Mouse (Mus musculus) olfactory bulb, adult 2 months (tissue): Measurements from ENCODE around the gene Olfr541. TPM values are rescaled to one million over a fixed set of nuclear protein-coding genes. Genes with fewer than 3 reads are reported as not detected.

Source experiments
- H3K27ac ChIP-seq: fragments of 200-500 bp; 2 replicates; pipeline ENCODE4 v1.5.1; 2012; ENCODE audit warnings: low read depth, low read length; ENCODE audit not compliant: insufficient read depth
- H3K4me1 ChIP-seq: fragments of 200-500 bp; 2 replicates; pipeline ENCODE4 v1.6.1; 2012; ENCODE audit warnings: low read length; ENCODE audit not compliant: control insufficient read depth, insufficient read depth
- H3K4me3 ChIP-seq: fragments of 200-500 bp; 2 replicates; pipeline ENCODE4 v1.5.1; 2012; ENCODE audit warnings: mild to moderate bottlenecking, low read depth, low read length, moderate library complexity; ENCODE audit not compliant: insufficient read depth
- CTCF ChIP-seq: fragments of 200-500 bp; IDR thresholded peaks from 2 replicates; pipeline ENCODE4 v1.5.1; 2012; ENCODE audit warnings: low read depth, mild to moderate bottlenecking, low read length, moderate library complexity; ENCODE audit not compliant: insufficient read depth
- POLR2A ChIP-seq: fragments of 200-500 bp; IDR thresholded peaks from 2 replicates; pipeline ENCODE4 v1.6.1; 2012; ENCODE audit warnings: mild to moderate bottlenecking, low read depth, low read length, moderate library complexity; ENCODE audit not compliant: insufficient read depth
- WGBS: fragments of 180-500 bp; shearing (Covaris S2); methylation state at CpG from one replicate; pipeline ENCODE4 v1.1.7; 2018; 5-methylcytosine and 5-hydroxymethylcytosine counted together
- polyA plus RNA-seq: library from polyadenylated mRNA; stranded (reverse); fragments of >200 nt; gene quantifications from 2 replicates; pipeline ENCODE4 v1.2.4, GENCODE M21; 2012; ENCODE audit warnings: low replicate concordance; ENCODE audit not compliant: missing spikeins, insufficient read depth, insufficient read length

The Olfr541 gene
- polyA plus RNA-seq, 1 experiment, result not detected

DNA sequence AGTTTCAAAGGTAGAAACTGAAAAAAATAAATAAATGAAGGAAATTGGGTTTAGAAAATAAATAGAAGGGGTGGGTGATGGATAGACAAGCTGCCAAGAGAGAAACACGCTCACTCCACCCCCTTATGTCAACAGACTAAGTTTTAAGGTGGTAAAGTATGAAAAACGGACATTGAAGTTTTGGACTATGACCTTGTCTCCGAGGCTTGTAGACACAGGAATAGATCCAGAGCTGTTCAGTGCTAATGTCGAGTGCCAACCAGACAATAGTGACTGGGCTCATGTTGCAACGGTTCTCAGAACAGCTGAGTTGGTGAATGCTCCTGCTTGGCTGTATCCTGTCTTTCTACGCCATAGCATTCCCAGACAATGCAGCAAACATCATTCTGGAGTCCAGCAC is 24.0 kb downstream of the Olfr541 start:
- Histone ChIP-seq H3K4me3 (no peak overlapping the region), H3K27ac (no peak overlapping the region), H3K4me1 (no peaks in the 10 kb centered on the region)
- TF ChIP-seq POLR2A (no peak), CTCF (no peak)
- 73% methylated on average over 6 of the region's 6 CpGs for WGBS

DNA sequence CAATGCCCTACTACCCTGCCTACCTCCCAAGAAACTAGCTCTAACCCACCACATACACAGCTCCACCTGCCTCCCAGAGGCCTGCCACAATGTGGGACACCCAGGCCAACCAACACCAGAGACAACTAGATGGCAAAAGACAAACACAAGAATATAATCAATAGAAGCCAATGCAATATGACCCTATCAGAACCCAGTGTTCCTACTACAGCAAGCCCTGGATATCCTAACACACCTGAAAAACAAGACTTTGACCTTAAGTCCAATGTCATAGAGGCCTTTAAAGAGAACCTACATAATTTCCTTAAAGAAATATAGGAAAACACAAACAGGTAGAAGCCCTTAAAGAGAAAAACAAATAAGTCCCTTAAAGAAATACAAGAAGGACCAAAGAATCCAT is 28.5 kb downstream of the Olfr541 start:
- no peak for TF ChIP-seq POLR2A
- no peak for TF ChIP-seq CTCF
- Histone ChIP-seq H3K4me3 (no peak overlapping the region), H3K27ac (no peak overlapping the region), H3K4me1 (no peaks in the 10 kb centered on the region)

DNA sequence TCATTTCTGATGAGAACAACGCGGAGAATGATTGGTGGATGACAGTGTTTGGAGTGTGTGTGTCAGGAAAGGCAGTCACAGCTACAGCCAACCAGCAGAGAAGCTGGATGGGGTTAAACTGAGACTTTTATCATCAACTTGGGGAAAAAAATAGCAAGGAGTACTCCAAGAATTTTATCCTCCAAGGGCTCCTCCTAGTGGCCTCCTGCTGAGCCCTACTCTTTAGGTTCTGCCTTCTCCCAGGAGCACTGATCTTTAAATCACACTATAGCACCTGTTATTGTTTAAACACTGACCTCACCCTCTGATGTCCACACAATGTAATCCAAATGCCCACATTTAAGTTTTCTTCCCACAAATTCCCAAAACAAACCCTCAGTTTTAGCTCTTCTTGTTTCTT is 36.1 kb downstream of the Olfr541 start:
- no peak overlapping the region for H3K27ac ChIP-seq
- WGBS, result 75% methylated on average over 2 of the region's 2 CpGs
- TF ChIP-seq POLR2A, result no peak
- no peak for TF ChIP-seq CTCF
- H3K4me1 ChIP-seq, result no peaks in the 10 kb centered on the region
- H3K4me3 ChIP-seq, result no peak overlapping the region

DNA sequence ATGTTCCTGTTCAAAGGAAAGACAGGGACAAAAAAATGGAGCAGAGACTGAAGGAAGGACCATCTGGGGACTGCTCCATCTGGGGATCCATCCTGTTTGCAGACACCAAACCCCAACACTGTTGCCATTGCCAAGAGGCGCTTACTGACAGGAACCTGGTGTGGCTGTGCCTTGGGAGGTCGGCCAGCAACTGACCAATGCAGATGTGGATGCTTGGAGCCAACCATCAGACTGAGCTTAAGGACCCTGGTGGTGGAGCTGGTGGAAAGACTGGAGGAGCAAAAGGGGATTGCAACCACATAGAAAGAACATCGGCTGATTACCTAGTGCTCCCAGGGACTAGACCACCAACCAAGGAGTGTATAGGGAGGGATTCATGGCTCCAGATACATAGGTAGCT is 50.3 kb downstream of the Olfr541 start:
- Histone ChIP-seq H3K27ac (no peak overlapping the region), H3K4me3 (no peak overlapping the region), H3K4me1 (no peaks in the 10 kb centered on the region)
- 91% methylated on average over 3 of the region's 3 CpGs for WGBS
- TF ChIP-seq POLR2A, result no peak
- TF ChIP-seq CTCF, result no peak

DNA sequence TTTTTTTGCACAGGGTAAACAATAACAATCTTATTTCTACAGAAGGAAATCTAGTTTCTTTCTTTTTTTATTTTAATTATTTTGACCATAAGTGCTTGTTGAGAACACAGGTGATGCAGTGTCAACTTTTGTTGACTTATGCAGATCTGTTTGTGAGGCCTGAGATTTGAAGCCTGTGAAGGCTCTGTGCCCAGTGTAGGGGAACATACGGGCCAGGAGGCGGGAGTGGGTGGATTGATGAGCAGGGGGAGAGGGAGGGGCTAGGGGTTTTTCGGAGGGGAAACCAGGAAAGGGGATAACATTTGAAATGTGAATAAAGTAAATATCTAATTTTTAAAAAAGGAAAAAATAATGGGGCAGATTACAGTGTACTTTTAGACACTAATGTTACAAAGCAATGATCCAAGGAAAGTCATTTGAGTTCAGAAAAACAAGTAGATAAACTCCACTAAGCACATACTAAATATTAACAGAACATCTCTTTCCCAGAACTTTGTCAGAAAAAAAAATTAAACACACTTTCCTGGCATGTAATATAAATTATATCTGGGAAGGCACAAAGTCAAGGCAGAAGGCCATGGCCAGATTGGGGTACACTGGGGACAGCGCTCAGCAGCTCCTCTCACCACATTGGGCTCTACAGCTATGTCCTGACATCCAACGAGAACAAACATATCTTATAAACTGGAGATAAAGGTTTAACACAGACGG is 51.2 kb downstream of the Olfr541 start:
- H3K4me3 ChIP-seq, result no peak overlapping the region
- WGBS, result 83% methylated on average over 6 of the region's 6 CpGs
- TF ChIP-seq CTCF, result no peak
- no peak for TF ChIP-seq POLR2A
- H3K4me1 ChIP-seq, result no peaks in the 10 kb centered on the region
- no peak overlapping the region for H3K27ac ChIP-seq

DNA sequence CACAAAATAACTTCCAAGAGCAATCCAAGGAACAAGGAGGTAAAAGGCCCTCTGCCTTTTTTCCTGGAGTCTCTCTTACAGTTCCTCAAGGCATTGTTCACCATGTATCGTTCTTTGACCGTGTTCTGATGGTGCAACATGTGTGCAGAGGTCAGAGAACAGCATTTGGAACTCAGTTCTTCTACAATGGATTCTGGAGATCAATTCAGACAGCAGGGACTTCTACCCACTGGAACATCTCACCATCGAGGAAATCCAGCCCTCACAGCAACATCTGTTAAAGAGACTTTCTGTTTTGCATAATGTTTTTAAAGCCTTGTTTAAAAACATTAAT is 51.7 kb downstream of the Olfr541 start:
- Histone ChIP-seq H3K4me3 (no peak overlapping the region), H3K4me1 (no peaks in the 10 kb centered on the region), H3K27ac (no peak overlapping the region)
- 88% methylated on average over 3 of the region's 3 CpGs for WGBS
- TF ChIP-seq POLR2A (no peak), CTCF (no peak)

DNA sequence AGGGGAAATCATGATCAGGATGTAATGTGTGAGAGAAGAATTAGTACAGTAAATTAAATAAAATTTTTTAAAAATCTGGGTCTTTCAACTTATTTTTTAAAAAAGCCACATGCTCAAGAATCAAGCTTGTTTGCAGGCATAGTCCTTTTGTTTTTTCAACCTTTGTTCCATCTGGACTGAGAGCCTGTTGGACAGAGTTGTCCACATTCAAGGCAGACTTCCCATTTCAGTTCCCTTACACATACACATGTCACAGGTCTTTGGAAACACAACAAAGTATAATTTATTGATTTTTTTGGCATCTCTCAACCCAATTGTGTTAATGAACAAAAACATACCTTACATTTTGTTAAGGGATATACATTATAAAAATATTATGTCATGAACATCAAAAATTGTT is 57.5 kb downstream of the Olfr541 start:
- TF ChIP-seq CTCF (no peak), POLR2A (no peak)
- no peak overlapping the region for H3K4me3 ChIP-seq
- H3K27ac ChIP-seq, result no peak overlapping the region
- H3K4me1 ChIP-seq, result no peaks in the 10 kb centered on the region

Other genes with a start within 250 kb of the Olfr541 start
- not detected in 2 replicates for gene Olfr533, start 233.9 kb upstream of the Olfr541 start, polyA plus RNA-seq
- not detected in 2 replicates for gene Olfr535, start 213.1 kb upstream of the Olfr541 start, polyA plus RNA-seq
- gene Olfr536, start 189.9 kb upstream of the Olfr541 start, polyA plus RNA-seq, result not detected in 2 replicates
- gene Olfr538, start 129.4 kb upstream of the Olfr541 start, polyA plus RNA-seq, result not detected in 2 replicates
- gene Olfr46, start 96.0 kb upstream of the Olfr541 start, polyA plus RNA-seq, result not detected in 2 replicates
- not detected in 2 replicates for gene Olfr61, start 68.3 kb upstream of the Olfr541 start, polyA plus RNA-seq
- gene Olfr53, start 50.8 kb upstream of the Olfr541 start, polyA plus RNA-seq, result not detected in 2 replicates
- gene Olfr539, start 37.3 kb upstream of the Olfr541 start, polyA plus RNA-seq, result not detected in 2 replicates
- not detected in 2 replicates for gene Olfr45, start 15.3 kb upstream of the Olfr541 start, polyA plus RNA-seq
- not detected in 2 replicates for gene Cyp2e1, start 66.5 kb downstream of the Olfr541 start, polyA plus RNA-seq
- gene Syce1, start 90.6 kb downstream of the Olfr541 start, polyA plus RNA-seq, result not detected in 2 replicates
- not detected in 2 replicates for gene Zfp941, start 124.9 kb downstream of the Olfr541 start, polyA plus RNA-seq
- not detected in 2 replicates for gene Urah, start 137.8 kb downstream of the Olfr541 start, polyA plus RNA-seq
- not detected in 2 replicates for gene Scgb1c1, start 148.3 kb downstream of the Olfr541 start, polyA plus RNA-seq
- gene Odf3, start 150.5 kb downstream of the Olfr541 start, polyA plus RNA-seq, result not detected in 2 replicates
- gene Gm45785, start 159.1 kb downstream of the Olfr541 start, polyA plus RNA-seq, result not detected in 2 replicates
- gene Ric8a, start 159.7 kb downstream of the Olfr541 start, polyA plus RNA-seq, result not detected in 2 replicates
- not detected in 2 replicates for gene Bet1l, start 160.3 kb downstream of the Olfr541 start, polyA plus RNA-seq
- gene Psmd13, start 184.7 kb downstream of the Olfr541 start, polyA plus RNA-seq, result not detected in 2 replicates
- not detected in 2 replicates for gene Sirt3, start 185.0 kb downstream of the Olfr541 start, polyA plus RNA-seq
- gene Cox8b, start 203.2 kb downstream of the Olfr541 start, polyA plus RNA-seq, result not detected in 2 replicates
- not detected in 2 replicates for gene Nlrp6, start 223.6 kb downstream of the Olfr541 start, polyA plus RNA-seq
- gene Pgghg, start 244.1 kb downstream of the Olfr541 start, polyA plus RNA-seq, result not detected in 2 replicates